Mouse (Mus musculus): ENCODE data around the gene Rab40b. TPM values are rescaled to one million over a fixed set of nuclear protein-coding genes. Genes with fewer than 3 reads are reported as not detected.

Gene Rab40b
- total RNA-seq (2014; rRNA removed) = 7.6 and 11.4 TPM in 2 replicates
- 8.9 and 9.9 TPM in 2 replicates for polyA plus RNA-seq (2015; fragmentation: Nextera tagmentation; extraction: Ambion mirVana)

- no peaks in the 10 kb centered on the region for H3K9me3 ChIP-seq (ENCODE audit: low read length)
- peak within 1 kb of the TSS; percentile 77 for H3K4me3 ChIP-seq (ENCODE audit: low read length)
- peak; percentile 100 for ATAC-seq
- H3K4me1 ChIP-seq (ENCODE audit: insufficient read depth, low read length) = peaks cover 3% of the 10 kb centered on the region; the same call in 1 of the 2 replicates
- H3K9ac ChIP-seq (replicated peaks; ENCODE audit: low read length) = peak within 1 kb of the TSS; percentile 70
- peak within 1 kb of the TSS; percentile 79 for H3K27ac ChIP-seq
- peak; percentile 21; the same call in 1 of the 2 replicates for TF ChIP-seq CTCF (IDR thresholded peaks at IDR 0.05; ENCODE audit: low read depth)
- H3K4me2 ChIP-seq (ENCODE audit: low read depth, low read length) = peak within 1 kb of the TSS; percentile 90
- H3K36me3 ChIP-seq (ENCODE audit: insufficient read depth, low read length) = no peaks in the 10 kb centered on the region
- DNase-seq (ENCODE audit: low spot score) = peak; percentile 99
- WGBS = under 1% methylated on average over 61 of the region's 61 CpGs
- H3K27me3 ChIP-seq (ENCODE audit: insufficient read depth, low read length) = no peaks in the 10 kb centered on the region
Observed at GRCm38 (mm10) chr11:121387750-121388553, at the start of gene Rab40b. Gene Rab40b, minus strand, starts transcription at chr11:121388251.

- TF ChIP-seq CTCF (IDR thresholded peaks at IDR 0.05; ENCODE audit: low read depth) = no peak
- H3K9ac ChIP-seq (replicated peaks; ENCODE audit: low read length) = no peak overlapping the region
- H3K4me3 ChIP-seq (ENCODE audit: low read length) = no peak overlapping the region
- no peak for DNase-seq (ENCODE audit: low spot score)
- no peak for ATAC-seq
- H3K4me1 ChIP-seq (ENCODE audit: insufficient read depth, low read length) = peaks cover 10% of the 10 kb centered on the region
- H3K4me2 ChIP-seq (ENCODE audit: low read depth, low read length) = no peak overlapping the region
- 77% methylated on average over 5 of the region's 5 CpGs for WGBS
- no peaks in the 10 kb centered on the region for H3K36me3 ChIP-seq (ENCODE audit: insufficient read depth, low read length)
- no peaks in the 10 kb centered on the region for H3K9me3 ChIP-seq (ENCODE audit: low read length)
- no peaks in the 10 kb centered on the region for H3K27me3 ChIP-seq (ENCODE audit: insufficient read depth, low read length)
- no peak overlapping the region for H3K27ac ChIP-seq
Observed at GRCm38 (mm10) chr11:121437236-121437635, 49.2 kb upstream of the Rab40b start.

- peaks cover 1% of the 10 kb centered on the region; the same call in 1 of the 2 replicates for H3K36me3 ChIP-seq (ENCODE audit: insufficient read depth, low read length)
- peak; percentile 97 for ATAC-seq
- H3K4me1 ChIP-seq (ENCODE audit: insufficient read depth, low read length) = peaks cover 10% of the 10 kb centered on the region
- H3K27ac ChIP-seq = peak within 1 kb of the TSS; percentile 66
- H3K4me3 ChIP-seq (ENCODE audit: low read length) = peak within 1 kb of the TSS; percentile 46
- peak within 1 kb of the TSS; percentile 53 for H3K9ac ChIP-seq (replicated peaks; ENCODE audit: low read length)
- H3K9me3 ChIP-seq (ENCODE audit: low read length) = no peaks in the 10 kb centered on the region
- WGBS = 4% methylated on average over 30 of the region's 30 CpGs
- H3K27me3 ChIP-seq (ENCODE audit: insufficient read depth, low read length) = no peaks in the 10 kb centered on the region
- DNase-seq (ENCODE audit: low spot score) = peak; percentile 91
- peak within 1 kb of the TSS; percentile 83 for H3K4me2 ChIP-seq (ENCODE audit: low read depth, low read length)
- TF ChIP-seq CTCF (IDR thresholded peaks at IDR 0.05; ENCODE audit: low read depth) = no peak
Observed at GRCm38 (mm10) chr11:121434156-121435155, 46.4 kb upstream of the Rab40b start, which contains the start of gene Fn3k. Gene Fn3k, plus strand, starts transcription at chr11:121434913.

GRCm38 (mm10) chr11:121433397-121433796 lies 45.3 kb upstream of the Rab40b start:
- Histone ChIP-seq H3K36me3 (ENCODE audit: insufficient read depth, low read length) (peaks cover 7% of the 10 kb centered on the region), H3K27me3 (ENCODE audit: insufficient read depth, low read length) (no peaks in the 10 kb centered on the region), H3K4me2 (ENCODE audit: low read depth, low read length) (no peak overlapping the region), H3K27ac (no peak overlapping the region; the same call in 1 of the 2 replicates), H3K4me1 (ENCODE audit: insufficient read depth, low read length) (peaks cover 10% of the 10 kb centered on the region), H3K4me3 (ENCODE audit: low read length) (no peak overlapping the region), H3K9me3 (ENCODE audit: low read length) (no peaks in the 10 kb centered on the region), H3K9ac (replicated peaks; ENCODE audit: low read length) (no peak overlapping the region)
- TF ChIP-seq CTCF (IDR thresholded peaks at IDR 0.05; ENCODE audit: low read depth) = no peak
- ATAC-seq = no peak
- 83% methylated on average over 4 of the region's 4 CpGs for WGBS
- DNase-seq (ENCODE audit: low spot score) = no peak

GRCm38 (mm10) chr11:121421553-121422173 lies 33.6 kb upstream of the Rab40b start:
- H3K4me3 ChIP-seq (ENCODE audit: low read length) = peak overlapping the region; percentile 67
- H3K4me1 ChIP-seq (ENCODE audit: insufficient read depth, low read length) = 0 out of 2 replicates have a peak, but pooled peaks cover 9% of the 10 kb centered on the region
- H3K27me3 ChIP-seq (ENCODE audit: insufficient read depth, low read length) = no peaks in the 10 kb centered on the region
- H3K9ac ChIP-seq (replicated peaks; ENCODE audit: low read length) = peak overlapping the region; percentile 65
- H3K4me2 ChIP-seq (ENCODE audit: low read depth, low read length) = peak overlapping the region; percentile 92
- under 1% methylated on average over 28 of the region's 28 CpGs for WGBS
- peaks cover 5% of the 10 kb centered on the region; the same call in 1 of the 2 replicates for H3K36me3 ChIP-seq (ENCODE audit: insufficient read depth, low read length)
- DNase-seq (ENCODE audit: low spot score) = peak; percentile 31
- TF ChIP-seq CTCF (IDR thresholded peaks at IDR 0.05; ENCODE audit: low read depth) = no peak
- peak overlapping the region; percentile 64; the same call in 1 of the 2 replicates for H3K27ac ChIP-seq
- ATAC-seq = no peak; the same call in 1 of the 2 replicates
- H3K9me3 ChIP-seq (ENCODE audit: low read length) = no peaks in the 10 kb centered on the region

Measured in hindbrain, postnatal 0 days (tissue).